Mouse (Mus musculus): Measurements from ENCODE around the gene Dnal1. TPM values are rescaled to one million over a fixed set of nuclear protein-coding genes. Genes with fewer than 3 reads are reported as not detected.
"Not testable (repeated sequence)": the region's sequence is repeated elsewhere in the genome, so short reads cannot be mapped to it uniquely, and the experiment has no call there.

Dnal1 gene
- total and polyA plus RNA-seq, 2 experiments from 2014 or later: 9.7 to 10.9 TPM

DNA sequence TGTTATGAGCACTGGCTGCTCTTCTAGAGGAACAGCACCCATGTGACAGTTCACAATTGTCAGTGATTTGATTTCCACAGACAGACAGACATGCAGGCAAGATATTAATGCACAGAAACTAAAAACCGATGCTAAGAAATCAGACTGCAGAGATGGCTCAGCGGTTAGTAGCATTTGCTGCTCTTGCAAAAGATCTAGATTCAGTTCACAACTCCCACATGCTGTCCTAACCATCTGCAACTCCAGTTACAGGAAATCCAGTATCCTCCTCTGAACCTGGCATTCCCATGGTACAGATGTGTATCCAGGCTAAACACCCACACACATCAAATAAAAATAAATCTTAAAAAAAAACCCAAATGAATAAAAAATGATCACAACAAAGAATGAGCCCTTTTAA lies 42.5 kb upstream of the Dnal1 start:
- 0 out of 2 replicates have a peak, but pooled peaks cover 9% of the 10 kb centered on the region for H3K27me3 ChIP-seq (ENCODE audit: insufficient read depth, low read length)
- 89% methylated on average over 2 of the region's 2 CpGs for WGBS
- no peak for DNase-seq (ENCODE audit: low spot score)

DNA sequence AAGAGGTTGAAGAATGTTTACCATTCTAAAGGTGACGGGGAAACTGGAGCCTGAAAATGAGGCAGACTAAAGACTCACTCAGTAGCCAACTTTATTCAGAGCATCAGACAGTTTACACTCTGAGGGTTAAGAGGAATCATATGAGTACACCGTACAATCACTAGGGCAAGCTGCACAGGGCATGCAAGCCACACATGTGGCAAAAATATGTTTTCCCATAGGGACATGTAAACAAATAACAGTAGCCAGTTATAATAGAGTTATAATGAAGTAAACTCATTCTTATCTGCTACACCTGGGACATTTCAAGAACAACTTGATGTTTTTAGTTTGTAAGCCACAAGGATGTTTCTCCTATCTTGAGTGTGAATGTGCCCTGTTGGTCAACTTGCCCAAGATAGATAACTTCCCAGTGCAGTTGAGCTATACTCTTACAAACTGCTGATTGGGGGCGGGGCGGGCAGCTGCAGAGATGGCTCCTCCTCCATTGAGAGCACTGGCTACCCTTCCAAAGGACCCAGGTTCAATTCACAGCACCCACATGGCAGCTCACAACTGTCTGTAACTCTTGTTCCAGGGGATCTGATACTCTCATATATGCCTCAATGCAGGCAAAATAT lies 36.7 kb upstream of the Dnal1 start:
- no peak for TF ChIP-seq CTCF (IDR thresholded peaks at IDR 0.05; ENCODE audit: low read depth)
- Histone ChIP-seq H3K4me2 (ENCODE audit: low read depth, low read length) (no peak overlapping the region), H3K27me3 (ENCODE audit: insufficient read depth, low read length) (no peaks in the 10 kb centered on the region), H3K4me3 (ENCODE audit: low read length) (no peak overlapping the region), H3K9ac (replicated peaks; ENCODE audit: low read length) (no peak overlapping the region), H3K36me3 (ENCODE audit: insufficient read depth, low read length) (no peaks in the 10 kb centered on the region), H3K4me1 (ENCODE audit: insufficient read depth, low read length) (no peaks in the 10 kb centered on the region), H3K27ac (no peak overlapping the region), H3K9me3 (ENCODE audit: low read length) (no peaks in the 10 kb centered on the region)
- ATAC-seq (no peak), DNase-seq (ENCODE audit: low spot score) (no peak)
- 81% methylated on average over 4 of the region's 4 CpGs for WGBS

More for the DNA sequence above, 42.5 kb upstream of the Dnal1 start:
- Histone ChIP-seq H3K4me2 (ENCODE audit: low read depth, low read length) (no peak overlapping the region), H3K9ac (replicated peaks; ENCODE audit: low read length) (no peak overlapping the region), H3K27ac (no peak overlapping the region), H3K36me3 (ENCODE audit: insufficient read depth, low read length) (no peaks in the 10 kb centered on the region), H3K9me3 (ENCODE audit: low read length) (no peaks in the 10 kb centered on the region), H3K4me3 (ENCODE audit: low read length) (no peak overlapping the region), H3K4me1 (ENCODE audit: insufficient read depth, low read length) (no peaks in the 10 kb centered on the region)
- no peak for TF ChIP-seq CTCF (IDR thresholded peaks at IDR 0.05; ENCODE audit: low read depth)
- ATAC-seq: no peak

- H3K36me3 ChIP-seq (ENCODE audit: insufficient read depth, low read length): no peaks in the 10 kb centered on the region
- no peak for TF ChIP-seq CTCF (IDR thresholded peaks at IDR 0.05; ENCODE audit: low read depth)
- H3K4me1 ChIP-seq (ENCODE audit: insufficient read depth, low read length): no peaks in the 10 kb centered on the region
- no peaks in the 10 kb centered on the region for H3K27me3 ChIP-seq (ENCODE audit: insufficient read depth, low read length)
- ATAC-seq (no peak), DNase-seq (ENCODE audit: low spot score) (no peak)
- H3K27ac ChIP-seq: no peak overlapping the region
- H3K9me3 ChIP-seq (ENCODE audit: low read length): no peaks in the 10 kb centered on the region
- no peak overlapping the region for H3K9ac ChIP-seq (replicated peaks; ENCODE audit: low read length)
- H3K4me2 ChIP-seq (ENCODE audit: low read depth, low read length): no peak overlapping the region
- H3K4me3 ChIP-seq (ENCODE audit: low read length): no peak overlapping the region
- 85% methylated on average over 2 of the region's 2 CpGs for WGBS
These were observed 30.3 kb upstream of the Dnal1 start for GRCm38 (mm10) chr12:84083842-84084241.

- Histone ChIP-seq H3K4me1 (ENCODE audit: insufficient read depth, low read length) (no peaks in the 10 kb centered on the region), H3K27me3 (ENCODE audit: insufficient read depth, low read length) (no peaks in the 10 kb centered on the region), H3K9me3 (ENCODE audit: low read length) (0 out of 2 replicates have a peak, but pooled peaks cover 4% of the 10 kb centered on the region), H3K27ac (no peak overlapping the region), H3K4me2 (ENCODE audit: low read depth, low read length) (no peak overlapping the region), H3K9ac (replicated peaks; ENCODE audit: low read length) (no peak overlapping the region), H3K36me3 (ENCODE audit: insufficient read depth, low read length) (no peaks in the 10 kb centered on the region), H3K4me3 (ENCODE audit: low read length) (no peak overlapping the region)
- TF ChIP-seq CTCF (IDR thresholded peaks at IDR 0.05; ENCODE audit: low read depth): no peak
- no peak for DNase-seq (ENCODE audit: low spot score)
- no peak for ATAC-seq
- WGBS: 90% methylated on average over 4 of the region's 4 CpGs
These were observed 29.6 kb upstream of the Dnal1 start for GRCm38 (mm10) chr12:84084581-84084980.

GRCm38 (mm10) chr12:84094666-84095065 lies 19.5 kb upstream of the Dnal1 start:
- H3K9ac ChIP-seq (replicated peaks; ENCODE audit: low read length); ATAC-seq; H3K27ac ChIP-seq; H3K4me2 ChIP-seq (ENCODE audit: low read depth, low read length); H3K4me1 ChIP-seq (ENCODE audit: insufficient read depth, low read length); DNase-seq (ENCODE audit: low spot score); H3K27me3 ChIP-seq (ENCODE audit: insufficient read depth, low read length); H3K4me3 ChIP-seq (ENCODE audit: low read length); H3K9me3 ChIP-seq (ENCODE audit: low read length); H3K36me3 ChIP-seq (ENCODE audit: insufficient read depth, low read length): not testable (repeated sequence)
- WGBS: 89% methylated on average over 5 of the region's 5 CpGs

GRCm38 (mm10) chr12:84099605-84100004 lies 14.6 kb upstream of the Dnal1 start:
- WGBS: 99% methylated on average over 2 of the region's 2 CpGs
- no peak overlapping the region for H3K4me3 ChIP-seq (ENCODE audit: low read length)
- H3K36me3 ChIP-seq (ENCODE audit: insufficient read depth, low read length): no peaks in the 10 kb centered on the region
- TF ChIP-seq CTCF (IDR thresholded peaks at IDR 0.05; ENCODE audit: low read depth): no peak
- no peak overlapping the region for H3K4me2 ChIP-seq (ENCODE audit: low read depth, low read length)
- no peak overlapping the region for H3K27ac ChIP-seq
- H3K27me3 ChIP-seq (ENCODE audit: insufficient read depth, low read length): no peaks in the 10 kb centered on the region
- no peaks in the 10 kb centered on the region for H3K9me3 ChIP-seq (ENCODE audit: low read length)
- ATAC-seq: no peak
- no peaks in the 10 kb centered on the region for H3K4me1 ChIP-seq (ENCODE audit: insufficient read depth, low read length)
- DNase-seq (ENCODE audit: low spot score): no peak
- no peak overlapping the region for H3K9ac ChIP-seq (replicated peaks; ENCODE audit: low read length)

- no peaks in the 10 kb centered on the region for H3K4me1 ChIP-seq (ENCODE audit: insufficient read depth, low read length)
- no peak overlapping the region for H3K4me3 ChIP-seq (ENCODE audit: low read length)
- peak overlapping the region; percentile 63 for H3K4me2 ChIP-seq (ENCODE audit: low read depth, low read length)
- H3K9ac ChIP-seq (replicated peaks; ENCODE audit: low read length): no peak overlapping the region
- no peak overlapping the region for H3K27ac ChIP-seq
- DNase-seq (ENCODE audit: low spot score): no peak
- no peak for ATAC-seq
- 25% methylated on average over 1 of the region's 1 CpGs for WGBS
- H3K36me3 ChIP-seq (ENCODE audit: insufficient read depth, low read length): no peaks in the 10 kb centered on the region
- TF ChIP-seq CTCF (IDR thresholded peaks at IDR 0.05; ENCODE audit: low read depth): no peak
- no peaks in the 10 kb centered on the region for H3K9me3 ChIP-seq (ENCODE audit: low read length)
- H3K27me3 ChIP-seq (ENCODE audit: insufficient read depth, low read length): no peaks in the 10 kb centered on the region
These were observed 14.1 kb upstream of the Dnal1 start for GRCm38 (mm10) chr12:84100071-84100470.
